Mouse (Mus musculus) G1E (cell line): ENCODE results near the gene Pltp. TPM values are rescaled to one million over a fixed set of nuclear protein-coding genes. Genes with fewer than 3 reads are reported as not detected.
A peak's percentile ranks its signal among the peaks of the same experiment; 100 is the strongest.

Experiments
- ATAC-seq: 2 replicates; pipeline ENCODE4 v1.8.0; 2016; ENCODE audit warnings: mild to moderate bottlenecking; ENCODE audit not compliant: insufficient number of reproducible peaks, poor library complexity, low FRiP score, severe bottlenecking; ENCODE audit errors: extremely low read depth
- DNase-seq: peaks from one replicate; pipeline ENCODE4 v3.0.0; 2012; ENCODE audit warnings: low spot score
- H3K27me3 ChIP-seq: 2 replicates; pipeline ENCODE4 v1.6.1; 2012; ENCODE audit warnings: mild to moderate bottlenecking, low read length, inconsistent platforms; ENCODE audit not compliant: insufficient read depth
- H3K36me3 ChIP-seq: replicated peaks from 2 replicates; pipeline ENCODE3; 2012; ENCODE audit warnings: mild to moderate bottlenecking, inconsistent platforms
- H3K4me1 ChIP-seq: 2 replicates; pipeline ENCODE4 v1.6.1; 2012; ENCODE audit warnings: low read depth, low read length, inconsistent platforms, mixed read lengths; ENCODE audit not compliant: insufficient read depth
- H3K4me3 ChIP-seq: 2 replicates; pipeline ENCODE4 v1.5.1; 2012; ENCODE audit warnings: low read depth, mild to moderate bottlenecking, inconsistent platforms, low read length, moderate library complexity, mixed read lengths
- H3K9me3 ChIP-seq: replicated peaks from 2 replicates; pipeline ENCODE4 v1.6.1; 2012; ENCODE audit warnings: inconsistent platforms
- CTCF ChIP-seq: IDR thresholded peaks from 2 replicates; pipeline ENCODE4 v1.5.1; 2012; ENCODE audit warnings: low read depth, low read length, inconsistent platforms, mixed read lengths
- GATA1 ChIP-seq: IDR thresholded peaks from 2 replicates; pipeline ENCODE4 v1.6.1; 2012; ENCODE audit warnings: borderline replicate concordance, low read length, inconsistent platforms, mixed read lengths
- GATA2 ChIP-seq: IDR thresholded peaks from 2 replicates; pipeline ENCODE4 v1.6.1; 2012; ENCODE audit warnings: low read depth, low read length, inconsistent platforms, borderline replicate concordance
- POLR2AphosphoS5 ChIP-seq: IDR thresholded peaks from 2 replicates; pipeline ENCODE4 v1.6.1; 2012; ENCODE audit warnings: low read depth, low read length, inconsistent platforms; ENCODE audit not compliant: insufficient replicate concordance
- TAL1 ChIP-seq: conservative IDR thresholded peaks from 2 replicates; pipeline ENCODE4 v1.6.1; 2012; ENCODE audit warnings: low read depth, low read length, inconsistent platforms, mixed read lengths
- polyA plus RNA-seq: library from polyadenylated mRNA; stranded (reverse); fragments of >175 nt; gene quantifications from 2 replicates; pipeline ENCODE4 v1.2.3, GENCODE M21; 2012
- total RNA-seq, 2 experiments: library from RNA; stranded (forward) in 1 of 2; stranded (reverse) in 1 of 2; fragments of 200-1000 nt in 1 of 2; fragments of >200 nt in 1 of 2; fragmentation: Nextera tagmentation in 1 of 2; gene quantifications; 2 replicates each; pipeline ENCODE4 v1.2.3; 2014 to 2017

Gene Pltp
- total and polyA plus RNA-seq, 3 experiments: not detected

GRCm38 (mm10) chr2:164794293-164794692, 63.2 kb downstream of the Pltp start:
- DNase-seq (peak; percentile 83), ATAC-seq (peak; percentile 49)
- Histone ChIP-seq H3K4me3 (no peak overlapping the region), H3K36me3 (peaks cover 91% of the 10 kb centered on the region), H3K27me3 (no peaks in the 10 kb centered on the region), H3K9me3 (no peaks in the 10 kb centered on the region), H3K4me1 (peaks cover 15% of the 10 kb centered on the region)
- TF ChIP-seq POLR2AphosphoS5: no peak
- TF ChIP-seq GATA1: no peak
- peak; percentile 89 for TF ChIP-seq CTCF

GRCm38 (mm10) chr2:164793772-164794171, 63.7 kb downstream of the Pltp start:
- no peak for ATAC-seq

DNA sequence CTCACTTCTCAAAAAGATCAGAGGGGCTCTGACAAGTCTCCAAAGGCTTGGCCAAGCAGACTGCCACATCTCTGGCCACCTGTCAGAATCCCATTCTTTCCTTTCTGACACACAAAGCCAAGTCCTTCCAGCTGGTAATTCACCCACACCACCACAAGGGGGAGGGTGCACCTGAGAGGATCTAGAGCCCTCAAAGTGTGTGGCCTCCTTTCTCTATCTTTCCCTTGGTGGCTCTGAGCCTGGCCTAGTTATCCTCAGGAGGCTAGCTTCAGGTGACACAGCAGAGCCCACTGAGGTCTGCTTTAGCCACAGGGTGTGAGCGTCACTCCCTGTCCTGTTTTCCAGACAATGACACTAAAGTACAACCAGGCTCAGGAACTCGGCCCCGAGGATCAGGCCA, 64.3 kb downstream of the Pltp start:
- Histone ChIP-seq H3K27me3 (no peaks in the 10 kb centered on the region), H3K9me3 (no peaks in the 10 kb centered on the region), H3K4me1 (peaks cover 24% of the 10 kb centered on the region), H3K36me3 (peaks cover 95% of the 10 kb centered on the region), H3K4me3 (no peak overlapping the region)
- ATAC-seq: no peak
- peak; percentile 35 for DNase-seq
- TF ChIP-seq POLR2AphosphoS5 (no peak), CTCF (peak; percentile 73)

More at GRCm38 (mm10) chr2:164793772-164794171, 63.7 kb downstream of the Pltp start:
- H3K4me1 ChIP-seq: peaks cover 19% of the 10 kb centered on the region
- no peaks in the 10 kb centered on the region for H3K9me3 ChIP-seq
- TF ChIP-seq GATA1 (no peak), GATA2 (no peak), TAL1 (no peak), POLR2AphosphoS5 (no peak), CTCF (no peak)
- DNase-seq: no peak
- H3K36me3 ChIP-seq: peaks cover 91% of the 10 kb centered on the region
- H3K4me3 ChIP-seq: no peak overlapping the region
- no peaks in the 10 kb centered on the region for H3K27me3 ChIP-seq

DNA sequence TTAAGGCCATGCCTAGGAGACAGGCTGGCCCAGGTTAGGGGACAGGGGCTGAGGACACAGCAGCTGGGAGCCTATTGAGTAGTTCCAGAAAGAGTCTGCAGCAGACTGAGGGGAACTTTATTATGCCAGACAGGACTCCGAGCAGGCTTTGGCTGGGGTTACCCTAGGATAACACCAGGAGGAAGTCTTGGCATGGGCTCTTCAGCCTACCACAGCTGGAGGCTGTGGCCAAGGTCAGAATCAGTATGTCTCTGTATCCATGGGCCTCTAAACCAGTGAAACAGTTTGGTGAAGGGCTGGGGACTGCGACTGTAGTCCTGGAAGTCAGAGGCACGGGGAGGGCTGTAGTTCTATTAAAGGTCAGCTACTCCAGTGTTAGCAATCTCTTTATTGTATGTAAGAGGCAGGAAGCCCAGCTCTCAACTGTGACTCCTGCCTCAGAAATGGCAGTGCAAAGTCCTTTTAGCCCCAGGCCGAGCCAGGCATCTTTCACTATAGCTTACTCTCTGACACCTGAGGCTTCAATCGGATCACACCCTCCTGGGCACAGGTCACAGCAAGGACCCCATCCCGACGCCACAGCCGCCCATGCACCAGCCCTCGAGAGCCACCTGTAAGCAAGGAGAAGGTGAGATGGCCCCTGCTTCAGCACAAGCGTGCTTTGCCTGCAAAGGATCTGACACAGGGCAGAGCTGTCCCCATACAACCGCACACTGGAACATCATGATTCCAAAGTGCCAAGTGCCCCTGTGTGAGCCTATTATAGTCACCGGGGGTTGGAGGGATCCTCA, 64.9 kb downstream of the Pltp start:
- Histone ChIP-seq H3K9me3 (no peaks in the 10 kb centered on the region), H3K4me1 (peaks cover 26% of the 10 kb centered on the region), H3K4me3 (no peak overlapping the region), H3K36me3 (peaks cover 93% of the 10 kb centered on the region), H3K27me3 (no peaks in the 10 kb centered on the region)
- TF ChIP-seq POLR2AphosphoS5: no peak
- TF ChIP-seq CTCF: no peak
- no peak for TF ChIP-seq GATA2
- no peak for TF ChIP-seq TAL1
- no peak for TF ChIP-seq GATA1
- ATAC-seq (no peak), DNase-seq (no peak)

DNA sequence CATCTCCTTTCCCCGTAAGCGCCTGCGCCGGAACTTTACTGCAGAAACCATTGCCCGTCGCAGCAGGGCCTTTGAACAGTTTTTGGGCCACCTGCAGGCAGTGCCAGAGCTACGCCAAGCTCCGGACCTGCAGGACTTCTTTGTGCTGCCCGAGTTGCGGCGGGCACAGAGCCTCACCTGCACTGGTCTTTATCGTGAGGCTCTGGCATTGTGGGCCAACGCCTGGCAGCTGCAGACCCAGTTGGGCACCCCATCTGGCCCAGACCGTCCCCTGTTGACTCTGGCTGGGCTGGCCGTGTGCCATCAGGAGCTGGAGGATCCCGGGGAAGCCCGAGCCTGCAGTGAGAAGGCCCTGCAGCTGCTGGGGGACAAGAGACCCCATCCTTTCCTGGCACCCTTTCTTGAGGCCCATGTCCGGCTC, 65.7 kb downstream of the Pltp start:
- no peak for DNase-seq
- Histone ChIP-seq H3K4me1 (peaks cover 30% of the 10 kb centered on the region), H3K9me3 (no peaks in the 10 kb centered on the region), H3K27me3 (no peaks in the 10 kb centered on the region), H3K4me3 (no peak overlapping the region), H3K36me3 (peaks cover 87% of the 10 kb centered on the region)
- no peak for TF ChIP-seq POLR2AphosphoS5
- TF ChIP-seq GATA1: no peak
- TF ChIP-seq TAL1: no peak
- no peak for TF ChIP-seq CTCF
- TF ChIP-seq GATA2: no peak
- ATAC-seq: no peak

- no peaks in the 10 kb centered on the region for H3K27me3 ChIP-seq
- H3K36me3 ChIP-seq: peaks cover 73% of the 10 kb centered on the region
- no peak overlapping the region for H3K4me3 ChIP-seq
- no peak for DNase-seq
- H3K4me1 ChIP-seq: peaks cover 44% of the 10 kb centered on the region
- TF ChIP-seq TAL1 (no peak), GATA1 (no peak), GATA2 (no peak), POLR2AphosphoS5 (no peak), CTCF (no peak)
- no peaks in the 10 kb centered on the region for H3K9me3 ChIP-seq
- ATAC-seq: no peak
These were observed 67.1 kb downstream of the Pltp start for GRCm38 (mm10) chr2:164790451-164790850.

Other genes starting within 250 kb of the Pltp start
Only the 20 nearest of the 27 such genes appear.
- not detected in 2 replicates for gene Wfdc11, start 183.6 kb downstream of the Pltp start, total RNA-seq (2014; fragmentation: Nextera tagmentation)
- not detected in 2 replicates for gene Wfdc11, start 183.6 kb downstream of the Pltp start, total RNA-seq (2017)
- not detected in 2 replicates for gene Wfdc11, start 183.6 kb downstream of the Pltp start, polyA plus RNA-seq
- gene Wfdc13, start 172.6 kb downstream of the Pltp start, total RNA-seq (2014; fragmentation: Nextera tagmentation): not detected in 2 replicates
- 0.11 TPM in 1 of 2 replicates, not detected in the other for gene Wfdc13, start 172.6 kb downstream of the Pltp start, total RNA-seq (2017)
- gene Wfdc13, start 172.6 kb downstream of the Pltp start, polyA plus RNA-seq: not detected in 2 replicates
- not detected in 2 replicates for gene Spint4, start 159.2 kb downstream of the Pltp start, total RNA-seq (2014; fragmentation: Nextera tagmentation)
- 0.16 TPM in 1 of 2 replicates, not detected in the other for gene Spint4, start 159.2 kb downstream of the Pltp start, total RNA-seq (2017)
- not detected in 2 replicates for gene Spint4, start 159.2 kb downstream of the Pltp start, polyA plus RNA-seq
- not detected in 2 replicates for gene Spint5, start 142.4 kb downstream of the Pltp start, total RNA-seq (2014; fragmentation: Nextera tagmentation)
- not detected in 2 replicates for gene Spint5, start 142.4 kb downstream of the Pltp start, total RNA-seq (2017)
- not detected in 2 replicates for gene Spint5, start 142.4 kb downstream of the Pltp start, polyA plus RNA-seq
- gene Wfdc3, start 111.8 kb downstream of the Pltp start, total RNA-seq (2014; fragmentation: Nextera tagmentation): 1.4 and 2.0 TPM in 2 replicates
- 0.98 and 1.5 TPM in 2 replicates for gene Wfdc3, start 111.8 kb downstream of the Pltp start, total RNA-seq (2017)
- gene Wfdc3, start 111.8 kb downstream of the Pltp start, polyA plus RNA-seq: 0.03 TPM in 1 of 2 replicates, not detected in the other
- 58.1 and 86.2 TPM in 2 replicates for gene Dnttip1, start 111.7 kb downstream of the Pltp start, total RNA-seq (2014; fragmentation: Nextera tagmentation)
- gene Dnttip1, start 111.7 kb downstream of the Pltp start, total RNA-seq (2017): 18.0 and 23.8 TPM in 2 replicates
- gene Dnttip1, start 111.7 kb downstream of the Pltp start, polyA plus RNA-seq: 122 and 135 TPM in 2 replicates
- gene Ube2c, start 87.8 kb downstream of the Pltp start, total RNA-seq (2014; fragmentation: Nextera tagmentation): 351 and 411 TPM in 2 replicates
- 127 and 135 TPM in 2 replicates for gene Ube2c, start 87.8 kb downstream of the Pltp start, total RNA-seq (2017)
- gene Ube2c, start 87.8 kb downstream of the Pltp start, polyA plus RNA-seq: 102 and 111 TPM in 2 replicates
- not detected in 2 replicates for gene Tnnc2, start 77.7 kb downstream of the Pltp start, total RNA-seq (2014; fragmentation: Nextera tagmentation)
- not detected in 2 replicates for gene Tnnc2, start 77.7 kb downstream of the Pltp start, total RNA-seq (2017)
- gene Tnnc2, start 77.7 kb downstream of the Pltp start, polyA plus RNA-seq: not detected in 2 replicates
- gene Snx21, start 71.9 kb downstream of the Pltp start, total RNA-seq (2014; fragmentation: Nextera tagmentation): 4.7 and 6.8 TPM in 2 replicates
- 1.3 and 1.7 TPM in 2 replicates for gene Snx21, start 71.9 kb downstream of the Pltp start, total RNA-seq (2017)
- gene Snx21, start 71.9 kb downstream of the Pltp start, polyA plus RNA-seq: 3.5 and 5.0 TPM in 2 replicates
- 12.9 and 16.6 TPM in 2 replicates for gene Acot8, start 52.8 kb downstream of the Pltp start, total RNA-seq (2014; fragmentation: Nextera tagmentation)
- 20.8 and 24.0 TPM in 2 replicates for gene Acot8, start 52.8 kb downstream of the Pltp start, total RNA-seq (2017)
- 45.4 and 51.6 TPM in 2 replicates for gene Acot8, start 52.8 kb downstream of the Pltp start, polyA plus RNA-seq
- gene Zswim3, start 52.6 kb downstream of the Pltp start, total RNA-seq (2014; fragmentation: Nextera tagmentation): 7.1 and 10.2 TPM in 2 replicates
- gene Zswim3, start 52.6 kb downstream of the Pltp start, total RNA-seq (2017): 4.2 and 5.3 TPM in 2 replicates
- gene Zswim3, start 52.6 kb downstream of the Pltp start, polyA plus RNA-seq: 1.1 and 1.2 TPM in 2 replicates
- gene Zswim1, start 35.0 kb downstream of the Pltp start, total RNA-seq (2014; fragmentation: Nextera tagmentation): 19.0 and 22.2 TPM in 2 replicates
- 3.8 and 4.1 TPM in 2 replicates for gene Zswim1, start 35.0 kb downstream of the Pltp start, total RNA-seq (2017)
- 33.9 and 38.4 TPM in 2 replicates for gene Zswim1, start 35.0 kb downstream of the Pltp start, polyA plus RNA-seq
- not detected in 2 replicates for gene Spata25, start 29.2 kb downstream of the Pltp start, total RNA-seq (2014; fragmentation: Nextera tagmentation)
- not detected in 2 replicates for gene Spata25, start 29.2 kb downstream of the Pltp start, total RNA-seq (2017)
- not detected in 2 replicates for gene Spata25, start 29.2 kb downstream of the Pltp start, polyA plus RNA-seq
- gene Ctsa, start 24.8 kb downstream of the Pltp start, total RNA-seq (2014; fragmentation: Nextera tagmentation): 24.7 and 40.4 TPM in 2 replicates
- gene Ctsa, start 24.8 kb downstream of the Pltp start, total RNA-seq (2017): 58.7 and 67.0 TPM in 2 replicates
- gene Ctsa, start 24.8 kb downstream of the Pltp start, polyA plus RNA-seq: 37.0 and 68.2 TPM in 2 replicates
- not detected in 2 replicates for gene Neurl2, start 24.3 kb downstream of the Pltp start, total RNA-seq (2014; fragmentation: Nextera tagmentation)
- 0.27 TPM in 1 of 2 replicates, not detected in the other for gene Neurl2, start 24.3 kb downstream of the Pltp start, total RNA-seq (2017)
- 0.10 TPM in 1 of 2 replicates, not detected in the other for gene Neurl2, start 24.3 kb downstream of the Pltp start, polyA plus RNA-seq
- gene Pcif1, start 21.6 kb upstream of the Pltp start, total RNA-seq (2014; fragmentation: Nextera tagmentation): 54.7 and 61.3 TPM in 2 replicates
- gene Pcif1, start 21.6 kb upstream of the Pltp start, total RNA-seq (2017): 31.7 and 35.5 TPM in 2 replicates
- gene Pcif1, start 21.6 kb upstream of the Pltp start, polyA plus RNA-seq: 137 TPM in 2 replicates
- 30.6 and 31.4 TPM in 2 replicates for gene Zfp335, start 54.0 kb upstream of the Pltp start, total RNA-seq (2014; fragmentation: Nextera tagmentation)
- gene Zfp335, start 54.0 kb upstream of the Pltp start, total RNA-seq (2017): 8.7 and 9.8 TPM in 2 replicates
- 48.3 and 49.6 TPM in 2 replicates for gene Zfp335, start 54.0 kb upstream of the Pltp start, polyA plus RNA-seq
- not detected in 2 replicates for gene Mmp9, start 83.1 kb upstream of the Pltp start, total RNA-seq (2014; fragmentation: Nextera tagmentation)
- gene Mmp9, start 83.1 kb upstream of the Pltp start, total RNA-seq (2017): 0.76 and 0.82 TPM in 2 replicates
- 0.63 and 0.76 TPM in 2 replicates for gene Mmp9, start 83.1 kb upstream of the Pltp start, polyA plus RNA-seq
- gene Slc12a5, start 103.1 kb upstream of the Pltp start, total RNA-seq (2014; fragmentation: Nextera tagmentation): 0.63 and 1.4 TPM in 2 replicates
- gene Slc12a5, start 103.1 kb upstream of the Pltp start, total RNA-seq (2017): 0.46 and 0.82 TPM in 2 replicates
- 0.39 and 0.72 TPM in 2 replicates for gene Slc12a5, start 103.1 kb upstream of the Pltp start, polyA plus RNA-seq
- gene Ncoa5, start 177.2 kb upstream of the Pltp start, total RNA-seq (2014; fragmentation: Nextera tagmentation): 41.8 TPM in 2 replicates
- gene Ncoa5, start 177.2 kb upstream of the Pltp start, total RNA-seq (2017): 32.4 and 45.7 TPM in 2 replicates
- gene Ncoa5, start 177.2 kb upstream of the Pltp start, polyA plus RNA-seq: 48.4 and 50.0 TPM in 2 replicates